Mouse (Mus musculus) lung, postnatal 4 days (tissue): ENCODE data around the gene Tfap2a.

Experiments
- DNase-seq, 2 experiments: peaks; one replicate each; pipeline ENCODE4 v3.0.0; 2021

The Tfap2a gene

GRCm38 (mm10) chr13:40733542-40734151 lies 4.5 kb downstream of the Tfap2a start:
- no peak for DNase-seq

GRCm38 (mm10) chr13:40732816-40733541 lies 5.2 kb downstream of the Tfap2a start:
- DNase-seq = no peak

GRCm38 (mm10) chr13:40732085-40732484 lies 6.1 kb downstream of the Tfap2a start:
- no peak for DNase-seq

DNA sequence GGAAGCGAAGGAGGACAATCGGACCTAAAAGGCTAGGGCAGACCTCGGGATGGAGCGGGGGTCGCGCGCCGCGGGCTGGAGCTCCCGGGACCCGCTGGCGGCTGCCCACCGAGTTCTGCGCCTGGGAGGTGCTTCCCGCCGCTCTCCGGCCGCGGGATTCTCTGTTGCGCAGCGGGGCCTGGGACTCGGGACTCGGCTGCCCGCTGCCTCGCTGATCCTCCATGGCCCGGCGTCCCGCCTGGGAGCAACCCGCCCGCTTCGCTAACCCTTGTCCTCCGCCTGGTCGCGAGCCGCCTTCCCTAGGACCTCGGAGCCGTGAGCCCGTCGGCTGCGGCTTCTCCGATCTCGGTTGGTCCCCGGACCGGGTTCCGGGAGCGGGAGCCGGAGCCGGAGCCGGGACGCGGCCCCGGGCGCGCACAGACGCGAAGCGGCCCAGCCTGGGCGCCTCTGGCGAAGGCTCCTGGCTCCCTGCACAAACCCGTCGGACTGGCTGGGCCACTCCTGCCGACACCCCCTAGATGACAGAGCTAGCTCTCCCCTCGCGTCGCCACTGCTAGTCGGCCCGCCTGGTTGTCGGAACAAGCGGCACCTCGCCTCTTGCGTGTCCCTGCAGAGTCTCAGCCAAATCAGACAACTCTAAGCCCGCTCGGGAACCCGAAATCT lies 6.9 kb downstream of the Tfap2a start:
- DNase-seq = peak; percentile 47 to 64

DNA sequence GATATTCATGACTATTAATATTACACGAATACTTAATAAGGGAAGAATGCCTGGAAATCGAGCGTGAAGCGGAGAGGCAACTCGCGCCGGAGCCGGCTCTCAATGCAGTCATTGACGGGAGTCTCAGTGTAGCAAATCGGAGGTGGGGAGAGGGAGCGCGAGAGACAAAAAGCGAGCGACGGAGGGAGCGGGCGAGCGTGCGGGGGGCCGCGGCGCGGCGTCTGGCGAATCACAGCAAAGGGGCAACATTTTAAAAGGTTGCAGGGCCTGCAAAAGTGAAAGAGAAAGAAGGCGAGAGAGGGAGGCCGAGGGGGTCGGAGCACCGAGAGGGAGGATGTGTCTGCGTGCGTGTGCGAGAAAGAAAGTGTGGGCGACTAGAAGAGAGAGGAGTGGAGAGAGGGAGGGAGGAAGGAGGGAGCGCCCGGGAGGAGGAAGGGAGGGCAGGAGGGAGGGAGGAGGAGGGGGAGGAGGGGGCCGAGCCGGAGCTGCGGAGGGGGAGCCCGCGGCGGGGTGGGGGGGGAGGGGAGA lies 7.5 kb downstream of the Tfap2a start:
- DNase-seq = peak in 1 of 2 experiments; percentile 43

- DNase-seq = peak in 1 of 2 experiments; percentile 29
Observed at GRCm38 (mm10) chr13:40729592-40730431, 8.4 kb downstream of the Tfap2a start.

DNA sequence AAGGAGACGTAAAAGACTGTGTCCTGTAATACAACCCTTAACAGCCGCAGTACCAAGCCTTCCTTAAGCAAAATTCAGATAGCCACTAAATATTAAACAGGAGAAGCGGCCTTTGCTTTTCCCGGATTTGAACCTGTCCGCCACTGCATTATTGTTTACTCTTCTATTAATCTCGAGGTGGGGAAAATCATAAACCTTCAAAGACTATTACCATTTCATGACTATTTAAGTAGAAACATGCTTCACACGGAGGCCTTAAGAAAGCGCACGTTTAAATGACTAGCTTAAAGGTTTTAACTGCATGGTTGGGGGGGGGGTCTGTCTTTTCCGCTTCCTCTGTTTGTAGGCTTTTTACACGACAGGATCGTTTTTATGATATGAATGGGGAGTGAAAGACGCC lies 9.1 kb downstream of the Tfap2a start:
- no peak for DNase-seq

DNA sequence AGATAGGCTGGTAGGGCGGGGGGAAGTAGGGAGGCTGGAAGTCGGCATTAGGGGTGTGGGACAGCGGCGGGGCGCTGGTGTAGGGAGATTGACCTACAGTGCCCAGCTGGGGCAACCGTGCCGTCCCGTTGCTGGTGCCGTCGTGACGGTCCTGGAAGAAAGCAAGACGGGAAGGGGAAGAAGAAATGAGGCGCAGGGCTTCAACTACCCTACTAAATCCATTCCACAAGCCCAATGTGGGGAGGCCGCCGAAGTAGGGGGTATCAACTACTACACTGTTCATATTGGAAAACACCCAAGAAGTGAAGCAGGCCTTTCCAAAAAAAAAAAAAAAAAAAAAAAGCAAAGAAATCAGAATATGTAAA lies 9.6 kb downstream of the Tfap2a start:
- no peak for DNase-seq

GRCm38 (mm10) chr13:40727731-40728625 lies 10.2 kb downstream of the Tfap2a start:
- DNase-seq = no peak

DNA sequence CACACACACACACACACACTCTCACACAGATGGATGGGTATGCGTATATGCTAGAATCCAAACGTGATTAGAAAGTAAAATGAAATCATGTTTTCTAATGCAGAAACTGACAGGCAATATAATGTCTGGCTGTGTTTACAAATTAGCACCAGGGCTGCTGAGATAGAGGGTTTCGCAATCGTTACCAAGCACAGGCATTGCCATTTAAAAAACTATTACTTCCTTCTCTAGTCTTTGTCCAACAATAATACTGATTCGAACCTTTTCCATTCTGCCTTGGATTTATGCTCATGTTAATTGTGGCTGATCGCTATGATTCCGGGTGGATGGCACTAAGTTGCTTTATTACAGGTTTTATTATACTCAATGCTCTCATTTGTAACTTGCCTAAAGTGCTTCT lies 12.3 kb downstream of the Tfap2a start:
- DNase-seq = no peak

- DNase-seq = no peak
Observed at GRCm38 (mm10) chr13:40723598-40723920, 14.6 kb downstream of the Tfap2a start.

DNA sequence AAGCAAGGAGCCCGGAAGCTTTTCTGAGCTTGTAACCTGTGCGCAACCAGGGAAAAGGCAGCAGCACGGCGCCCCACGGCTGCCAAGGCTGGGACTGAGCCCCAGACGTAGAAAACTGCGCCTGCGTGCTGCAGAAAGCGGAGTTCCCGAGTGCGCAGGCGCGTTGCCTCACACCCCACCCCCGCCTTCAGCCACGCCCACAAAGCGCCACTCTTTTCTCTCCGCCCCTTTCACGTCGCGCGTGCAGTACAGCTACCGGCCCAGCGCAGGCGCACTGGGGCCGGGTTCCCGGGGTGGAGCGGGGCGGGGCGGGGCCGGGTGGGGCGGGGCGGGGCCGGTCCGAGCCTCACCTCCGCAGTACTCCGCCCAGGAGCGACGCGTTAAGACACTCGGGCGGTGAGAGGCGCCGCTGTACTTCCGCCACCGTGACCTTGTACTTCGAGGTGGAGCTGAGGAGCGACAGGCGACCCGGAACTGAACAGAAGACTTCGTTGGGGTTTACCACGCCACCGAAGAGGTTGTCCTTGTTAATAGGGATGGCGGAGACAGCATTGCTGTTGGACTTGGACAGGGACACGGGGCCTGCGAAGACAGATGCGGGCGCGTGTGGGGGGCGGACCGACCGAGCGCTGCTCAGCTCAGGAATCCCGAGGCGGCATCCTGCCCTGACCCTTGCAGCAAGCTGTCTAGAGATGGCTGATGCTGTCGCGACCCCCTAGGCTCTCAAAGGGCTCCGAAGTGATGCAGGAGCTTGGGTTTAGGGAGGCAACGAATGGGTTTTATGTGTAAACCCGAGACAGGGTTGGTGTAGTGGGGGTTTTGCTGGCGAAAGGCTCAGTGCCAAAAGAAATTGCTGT lies 15.2 kb downstream of the Tfap2a start:
- peak; percentile 92 to 93 for DNase-seq

DNA sequence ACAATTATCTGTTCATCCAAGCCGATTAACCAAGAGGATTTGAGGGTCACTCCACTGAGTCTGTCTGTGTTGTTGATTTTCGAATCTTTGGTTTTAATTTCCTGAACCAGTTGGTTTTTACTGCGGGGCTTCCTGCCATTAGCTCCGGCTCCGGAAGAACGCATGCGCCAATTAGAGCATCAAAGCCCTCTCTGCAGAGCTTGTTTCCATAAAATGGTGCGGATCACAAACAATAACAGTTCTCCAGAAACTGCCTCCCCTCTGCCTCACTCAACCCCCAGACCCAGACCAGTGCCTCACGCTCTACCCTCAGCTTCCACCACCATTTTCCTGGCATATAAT lies 18.5 kb downstream of the Tfap2a start:
- no peak for DNase-seq

DNA sequence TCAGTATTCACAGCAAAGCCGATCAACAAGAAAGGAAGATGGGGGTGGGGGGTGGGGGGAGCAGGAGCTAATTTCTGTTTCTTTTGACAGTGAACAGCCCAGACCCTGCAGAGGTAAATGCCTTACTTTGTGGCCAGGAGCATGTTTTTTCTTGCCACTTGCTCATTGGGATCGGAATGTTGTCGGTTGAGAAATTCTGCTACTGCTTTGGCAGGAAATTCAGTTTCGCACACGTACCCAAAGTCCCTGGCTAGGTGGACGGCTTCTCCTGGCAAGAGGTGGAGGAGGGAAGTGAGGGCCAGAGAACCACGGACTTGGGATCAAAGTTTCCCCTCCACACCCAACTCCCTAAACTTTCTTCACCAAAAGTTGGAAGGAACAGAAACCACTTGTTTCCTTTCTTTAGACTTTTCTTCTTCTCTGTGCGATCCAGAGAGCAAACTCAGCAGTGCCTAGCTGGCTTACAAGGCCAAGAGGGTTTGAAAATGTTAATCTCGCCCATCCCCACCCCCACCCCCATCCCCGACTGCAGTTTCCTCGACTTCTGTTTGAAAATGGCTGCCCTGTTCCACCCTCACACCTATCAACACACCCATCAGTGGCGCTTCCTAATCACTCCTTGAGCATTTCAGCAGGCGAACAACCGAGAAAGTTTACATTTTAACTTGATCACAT lies 19.0 kb downstream of the Tfap2a start:
- DNase-seq = no peak

DNA sequence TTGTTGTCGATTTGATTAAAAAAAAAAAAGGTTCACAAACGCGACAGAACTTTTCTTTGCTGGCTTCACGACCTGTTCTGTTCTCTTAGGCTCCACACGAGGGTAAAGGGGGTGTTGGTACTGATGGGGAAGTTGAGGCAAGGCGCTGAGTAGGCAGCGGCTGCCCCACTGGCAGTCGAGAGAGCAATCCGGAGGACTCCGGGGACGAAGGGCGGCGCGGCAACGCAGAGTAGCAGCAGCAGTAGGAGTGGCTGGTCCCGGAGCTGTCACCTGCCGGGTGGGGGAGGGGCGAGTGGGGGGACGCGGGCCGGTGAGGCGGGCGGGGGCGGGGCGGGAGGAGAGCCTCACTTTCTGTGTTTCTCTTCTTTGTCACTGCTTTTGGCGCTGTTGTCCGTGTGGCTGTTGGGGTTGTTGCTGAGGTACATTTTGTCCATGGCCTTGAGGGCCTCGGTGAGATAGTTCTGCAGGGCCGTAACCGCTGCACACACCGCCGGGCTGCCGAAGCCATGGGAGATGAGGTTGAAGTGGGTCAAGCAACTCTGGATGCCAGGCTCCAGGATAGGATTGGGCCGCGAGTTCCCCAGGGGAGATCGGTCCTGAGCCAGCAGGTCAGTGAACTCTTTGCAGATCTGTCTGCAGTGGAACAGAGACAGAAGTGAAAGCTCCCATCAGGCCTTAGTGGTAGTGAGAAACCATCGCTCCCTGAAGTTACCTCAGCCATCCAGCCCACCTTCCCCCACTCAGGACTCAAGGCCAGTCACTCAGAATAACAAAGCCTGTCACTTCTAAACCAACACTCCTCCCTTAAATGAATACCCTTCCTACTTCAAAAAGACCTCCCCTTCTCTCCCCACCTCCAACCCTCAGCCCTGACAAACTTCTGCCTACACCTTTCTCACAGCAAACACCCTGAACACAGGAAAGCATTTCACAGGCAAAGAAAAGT lies 21.1 kb downstream of the Tfap2a start:
- no peak for DNase-seq

DNA sequence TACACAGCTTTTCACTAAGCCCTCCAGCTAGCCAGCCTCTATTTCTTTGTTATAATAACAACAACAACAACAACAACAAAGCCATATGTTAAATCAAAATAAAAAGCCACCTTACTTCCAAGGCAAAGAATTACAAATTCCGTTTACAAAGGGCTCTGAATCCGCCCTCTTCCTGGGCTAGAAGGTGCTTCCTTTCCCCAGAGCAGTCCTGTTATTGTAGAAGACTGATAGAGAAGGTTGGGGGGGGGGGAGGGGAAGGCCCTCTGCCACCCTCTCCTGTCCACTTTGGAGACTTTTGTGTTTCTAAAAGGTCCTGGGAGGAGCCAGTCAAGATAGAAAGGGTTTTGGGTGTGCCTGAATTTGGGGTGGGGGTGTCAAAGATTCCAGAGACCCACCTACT lies 23.6 kb downstream of the Tfap2a start:
- no peak for DNase-seq

DNA sequence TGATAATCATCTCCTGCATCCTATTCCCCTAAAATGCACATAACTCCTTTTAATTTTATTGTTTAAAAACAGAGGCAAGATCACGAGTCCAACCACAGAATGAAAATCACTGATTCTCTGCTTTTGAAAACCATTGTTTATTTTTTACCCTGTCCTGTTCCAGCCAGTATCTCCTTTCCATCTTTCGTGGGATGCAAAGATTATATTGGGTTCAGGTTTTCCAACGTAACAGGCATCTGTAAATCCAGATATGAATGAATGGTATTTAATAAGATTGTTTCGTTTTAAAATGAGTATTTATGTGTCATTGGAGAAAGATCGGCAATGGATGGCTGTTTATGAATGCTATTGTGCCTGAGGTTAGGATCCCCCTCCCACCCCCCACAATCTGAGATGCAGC lies 24.5 kb downstream of the Tfap2a start:
- no peak for DNase-seq

DNA sequence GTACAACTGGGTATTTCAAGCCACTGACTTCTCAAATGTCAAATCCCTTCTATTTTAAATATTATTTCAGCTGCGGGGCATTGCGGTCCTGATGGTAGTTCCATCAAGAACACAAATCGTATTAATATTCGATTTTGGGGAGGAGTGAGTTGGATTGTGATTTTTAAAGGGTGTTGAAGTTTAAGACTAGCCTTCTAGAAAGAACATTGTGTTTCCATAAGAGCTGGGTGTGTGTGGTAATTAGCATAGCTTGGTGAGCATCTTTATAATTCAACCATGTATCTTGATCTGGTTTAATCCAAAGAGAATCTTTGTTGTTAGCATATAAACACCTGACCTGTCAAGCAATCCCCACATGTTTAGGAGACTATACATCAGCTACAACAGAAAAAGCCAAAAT lies 24.9 kb downstream of the Tfap2a start:
- no peak for DNase-seq

DNA sequence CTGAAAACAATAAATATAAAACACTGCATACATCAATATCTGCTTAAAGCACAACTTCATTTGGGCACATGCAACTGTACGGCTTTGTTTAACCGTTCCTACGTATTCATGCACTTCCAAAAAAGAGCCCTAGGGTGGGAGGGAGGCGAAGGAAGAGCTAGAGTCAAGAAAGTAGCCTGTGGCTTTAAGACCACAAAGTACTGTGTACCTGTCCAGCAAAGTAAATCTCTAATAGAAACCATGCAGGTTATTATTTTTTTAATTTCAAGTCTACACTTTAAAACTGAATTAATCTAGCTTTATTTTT lies 25.7 kb downstream of the Tfap2a start:
- no peak for DNase-seq
